Mouse (Mus musculus) G1E (cell line): ENCODE results near the gene Actg1. TPM values are rescaled to one million over a fixed set of nuclear protein-coding genes. Genes with fewer than 3 reads are reported as not detected.

Source experiments
- ATAC-seq: 2 replicates; pipeline ENCODE4 v1.8.0; 2016; ENCODE audit warnings: mild to moderate bottlenecking; ENCODE audit not compliant: insufficient number of reproducible peaks, poor library complexity, low FRiP score, severe bottlenecking; ENCODE audit errors: extremely low read depth
- DNase-seq: peaks from one replicate; pipeline ENCODE4 v3.0.0; 2012; ENCODE audit warnings: low spot score
- H3K27me3 ChIP-seq: 2 replicates; pipeline ENCODE4 v1.6.1; 2012; ENCODE audit warnings: mild to moderate bottlenecking, low read length, inconsistent platforms; ENCODE audit not compliant: insufficient read depth
- H3K36me3 ChIP-seq: replicated peaks from 2 replicates; pipeline ENCODE3; 2012; ENCODE audit warnings: mild to moderate bottlenecking, inconsistent platforms
- H3K4me1 ChIP-seq: 2 replicates; pipeline ENCODE4 v1.6.1; 2012; ENCODE audit warnings: low read depth, low read length, inconsistent platforms, mixed read lengths; ENCODE audit not compliant: insufficient read depth
- H3K4me3 ChIP-seq: 2 replicates; pipeline ENCODE4 v1.5.1; 2012; ENCODE audit warnings: low read depth, mild to moderate bottlenecking, inconsistent platforms, low read length, moderate library complexity, mixed read lengths
- H3K9me3 ChIP-seq: replicated peaks from 2 replicates; pipeline ENCODE4 v1.6.1; 2012; ENCODE audit warnings: inconsistent platforms
- CTCF ChIP-seq: IDR thresholded peaks from 2 replicates; pipeline ENCODE4 v1.5.1; 2012; ENCODE audit warnings: low read depth, low read length, inconsistent platforms, mixed read lengths
- GATA1 ChIP-seq: IDR thresholded peaks from 2 replicates; pipeline ENCODE4 v1.6.1; 2012; ENCODE audit warnings: borderline replicate concordance, low read length, inconsistent platforms, mixed read lengths
- GATA2 ChIP-seq: IDR thresholded peaks from 2 replicates; pipeline ENCODE4 v1.6.1; 2012; ENCODE audit warnings: low read depth, low read length, inconsistent platforms, borderline replicate concordance
- POLR2AphosphoS5 ChIP-seq: IDR thresholded peaks from 2 replicates; pipeline ENCODE4 v1.6.1; 2012; ENCODE audit warnings: low read depth, low read length, inconsistent platforms; ENCODE audit not compliant: insufficient replicate concordance
- TAL1 ChIP-seq: conservative IDR thresholded peaks from 2 replicates; pipeline ENCODE4 v1.6.1; 2012; ENCODE audit warnings: low read depth, low read length, inconsistent platforms, mixed read lengths
- polyA plus RNA-seq: library from polyadenylated mRNA; stranded (reverse); fragments of >175 nt; gene quantifications from 2 replicates; pipeline ENCODE4 v1.2.3, GENCODE M21; 2012
- total RNA-seq, 2 experiments: library from RNA; stranded (forward) in 1 of 2; stranded (reverse) in 1 of 2; fragments of 200-1000 nt in 1 of 2; fragments of >200 nt in 1 of 2; fragmentation: Nextera tagmentation in 1 of 2; gene quantifications; 2 replicates each; pipeline ENCODE4 v1.2.3; 2014 to 2017

Actg1 gene
- total and polyA plus RNA-seq, 3 experiments: 112 to 179 (median 155) TPM

DNA sequence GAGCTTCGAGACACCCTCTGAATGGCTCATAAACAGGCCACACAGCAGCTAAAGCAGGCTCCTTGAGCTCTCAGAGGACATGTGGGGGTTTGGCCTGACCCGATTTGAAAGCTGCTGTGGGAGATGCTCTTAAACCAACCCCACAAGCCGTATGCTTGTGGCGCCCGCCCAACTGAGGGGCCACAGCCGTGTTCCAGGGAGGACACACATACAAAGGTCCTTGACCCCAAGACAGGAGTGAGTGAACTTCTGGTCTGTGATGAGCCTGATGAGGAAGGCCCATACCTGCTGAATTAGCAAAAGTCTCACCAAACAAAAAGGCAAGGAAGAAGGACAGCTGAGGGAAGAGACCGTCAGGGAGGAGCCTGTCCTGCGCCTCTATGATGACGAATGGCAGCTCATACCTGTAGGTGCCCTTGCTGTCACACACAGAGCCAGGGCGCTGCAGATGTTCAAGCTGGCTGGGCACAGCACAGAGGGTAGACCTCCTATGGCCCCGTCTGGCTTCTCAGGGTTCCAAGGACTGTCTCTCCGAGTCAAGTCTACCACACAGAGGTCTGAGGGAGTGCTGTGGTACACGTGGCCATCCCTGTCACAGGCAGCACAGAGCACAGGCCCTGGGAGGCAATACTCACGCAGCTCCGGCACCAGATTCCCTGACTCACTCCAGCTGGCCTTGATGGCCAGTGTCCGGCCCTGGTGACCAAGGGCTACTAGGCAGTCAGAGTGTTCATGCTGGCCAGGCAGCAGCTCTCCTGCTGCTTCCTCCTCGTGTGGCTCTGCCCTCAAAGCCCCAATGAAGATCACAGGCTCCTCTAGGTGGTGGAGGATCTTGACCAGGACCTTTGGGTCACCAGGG lies 28.2 kb upstream of the Actg1 start:
- Histone ChIP-seq H3K9me3 (no peaks in the 10 kb centered on the region), H3K27me3 (no peaks in the 10 kb centered on the region), H3K4me1 (peaks cover 49% of the 10 kb centered on the region), H3K36me3 (peaks cover 89% of the 10 kb centered on the region), H3K4me3 (no peak overlapping the region; the same call in 1 of the 2 replicates)
- TF ChIP-seq GATA2 (no peak), TAL1 (no peak), GATA1 (no peak), POLR2AphosphoS5 (no peak), CTCF (no peak)
- ATAC-seq: no peak
- DNase-seq: no peak

DNA sequence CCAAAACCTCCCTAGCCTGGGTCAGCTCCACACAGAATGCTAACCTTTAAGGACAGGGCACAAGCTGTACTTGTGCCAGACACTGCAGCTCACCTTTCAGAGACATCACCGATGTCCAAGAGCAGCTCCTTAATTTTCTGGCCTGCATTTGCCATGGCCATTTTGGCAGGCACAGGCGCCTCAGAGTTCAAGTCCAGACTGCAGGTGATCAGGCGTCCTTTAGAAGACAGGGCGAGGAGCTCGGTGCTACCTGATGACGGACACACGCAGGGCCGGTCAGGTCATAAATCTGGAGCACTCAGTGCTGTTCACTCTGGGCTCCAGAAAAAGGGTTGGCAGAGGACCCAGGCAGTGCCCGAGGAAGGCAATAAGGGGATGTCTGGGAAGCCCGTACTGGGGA lies 27.0 kb upstream of the Actg1 start:
- H3K4me3 ChIP-seq: no peak overlapping the region
- peaks cover 44% of the 10 kb centered on the region for H3K4me1 ChIP-seq
- DNase-seq: no peak
- H3K36me3 ChIP-seq: peaks cover 89% of the 10 kb centered on the region
- H3K27me3 ChIP-seq: no peaks in the 10 kb centered on the region
- TF ChIP-seq GATA1 (no peak), TAL1 (no peak), CTCF (no peak), POLR2AphosphoS5 (no peak)
- no peak for ATAC-seq
- no peaks in the 10 kb centered on the region for H3K9me3 ChIP-seq

DNA sequence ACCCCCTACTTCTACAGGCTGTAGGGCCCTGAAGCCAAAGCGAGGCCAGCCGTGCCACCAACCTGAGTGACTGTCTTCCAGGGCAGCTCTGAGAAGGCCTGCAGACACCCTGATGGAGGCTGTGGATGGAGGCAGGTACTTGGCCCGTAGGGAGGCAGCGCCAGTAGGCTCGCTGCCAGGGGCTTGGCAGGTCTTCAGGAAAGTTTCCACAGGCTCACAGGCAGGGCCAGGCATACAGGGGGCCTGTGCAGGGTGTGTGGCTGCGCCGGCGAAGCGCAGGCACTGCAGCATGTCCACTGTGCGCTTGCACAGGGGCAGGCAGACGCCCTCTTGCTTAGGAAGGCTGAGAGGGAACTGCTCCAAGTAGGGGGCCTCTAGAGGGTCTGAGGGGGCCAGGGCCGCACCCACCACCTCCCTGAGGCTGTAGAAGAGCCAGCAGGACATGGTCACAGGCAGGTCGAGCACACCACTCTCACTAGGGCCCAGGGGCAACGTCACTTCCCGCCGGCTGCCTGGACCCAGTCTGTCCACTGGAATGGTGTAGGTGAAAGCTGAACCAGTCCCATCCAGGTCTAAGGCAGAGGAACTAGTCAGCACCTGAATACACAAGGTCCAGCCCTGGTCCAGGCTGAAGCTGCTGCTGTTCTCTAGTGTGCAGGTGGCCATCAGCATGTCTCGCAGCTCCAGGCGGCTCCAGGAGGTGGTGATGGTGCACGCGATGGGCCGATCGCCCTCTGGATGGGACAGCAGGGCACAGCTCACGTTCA lies 25.7 kb upstream of the Actg1 start:
- Histone ChIP-seq H3K9me3 (no peaks in the 10 kb centered on the region), H3K4me1 (peaks cover 42% of the 10 kb centered on the region), H3K4me3 (no peak overlapping the region), H3K36me3 (peaks cover 89% of the 10 kb centered on the region), H3K27me3 (no peaks in the 10 kb centered on the region)
- DNase-seq (no peak), ATAC-seq (no peak)
- TF ChIP-seq TAL1 (no peak), POLR2AphosphoS5 (no peak)

DNA sequence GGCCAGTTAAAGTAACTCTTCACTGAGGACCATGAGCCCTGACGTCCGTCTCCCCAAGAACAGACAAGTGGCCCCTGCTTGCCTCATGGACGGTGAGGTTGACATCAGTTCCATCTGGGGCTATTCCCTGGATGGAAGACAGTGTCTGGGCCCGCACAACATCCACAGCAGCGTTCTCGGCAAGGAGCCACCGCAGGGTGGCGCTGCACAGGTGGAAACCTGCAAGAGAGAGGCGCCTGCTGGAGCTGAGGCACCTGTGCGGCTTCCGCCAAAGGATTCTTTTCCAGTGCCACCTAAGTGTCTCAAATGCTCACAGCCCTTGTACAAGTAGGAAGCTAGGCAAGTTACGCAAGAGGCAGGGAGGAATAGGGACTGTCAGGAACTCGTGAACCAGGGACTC lies 24.7 kb upstream of the Actg1 start:
- Histone ChIP-seq H3K36me3 (peaks cover 96% of the 10 kb centered on the region), H3K9me3 (no peaks in the 10 kb centered on the region), H3K4me3 (no peak overlapping the region), H3K4me1 (peaks cover 36% of the 10 kb centered on the region), H3K27me3 (no peaks in the 10 kb centered on the region)
- ATAC-seq (no peak), DNase-seq (no peak)
- TF ChIP-seq POLR2AphosphoS5: no peak
- no peak for TF ChIP-seq GATA1
- no peak for TF ChIP-seq TAL1
- TF ChIP-seq CTCF: no peak
- TF ChIP-seq GATA2: no peak

DNA sequence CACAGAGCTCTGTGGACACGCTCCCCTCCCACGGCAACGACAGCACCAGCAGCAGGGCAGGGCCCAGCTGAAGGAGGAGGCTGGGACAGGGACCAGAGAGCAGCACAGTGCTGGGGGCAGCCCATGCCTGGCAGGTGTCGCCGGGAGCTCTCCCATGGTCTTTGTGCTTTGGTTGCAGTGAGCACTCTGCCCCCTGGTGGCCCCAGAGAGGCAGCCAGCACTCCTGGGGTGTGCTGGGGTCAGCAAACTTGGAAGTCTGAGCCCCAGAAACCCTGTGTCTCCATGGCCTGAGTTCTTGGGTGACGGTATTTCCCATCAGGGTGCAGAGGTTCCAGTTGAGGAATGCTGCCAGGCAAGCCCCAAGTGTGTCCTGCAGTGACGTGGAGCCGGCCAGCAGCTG lies 21.3 kb upstream of the Actg1 start:
- Histone ChIP-seq H3K4me1 (peaks cover 31% of the 10 kb centered on the region), H3K27me3 (peaks cover 15% of the 10 kb centered on the region), H3K4me3 (no peak overlapping the region), H3K36me3 (peaks cover 75% of the 10 kb centered on the region), H3K9me3 (no peaks in the 10 kb centered on the region)
- TF ChIP-seq GATA1 (no peak), CTCF (peak; percentile 39)
- no peak for ATAC-seq
- DNase-seq: peak; percentile 58

DNA sequence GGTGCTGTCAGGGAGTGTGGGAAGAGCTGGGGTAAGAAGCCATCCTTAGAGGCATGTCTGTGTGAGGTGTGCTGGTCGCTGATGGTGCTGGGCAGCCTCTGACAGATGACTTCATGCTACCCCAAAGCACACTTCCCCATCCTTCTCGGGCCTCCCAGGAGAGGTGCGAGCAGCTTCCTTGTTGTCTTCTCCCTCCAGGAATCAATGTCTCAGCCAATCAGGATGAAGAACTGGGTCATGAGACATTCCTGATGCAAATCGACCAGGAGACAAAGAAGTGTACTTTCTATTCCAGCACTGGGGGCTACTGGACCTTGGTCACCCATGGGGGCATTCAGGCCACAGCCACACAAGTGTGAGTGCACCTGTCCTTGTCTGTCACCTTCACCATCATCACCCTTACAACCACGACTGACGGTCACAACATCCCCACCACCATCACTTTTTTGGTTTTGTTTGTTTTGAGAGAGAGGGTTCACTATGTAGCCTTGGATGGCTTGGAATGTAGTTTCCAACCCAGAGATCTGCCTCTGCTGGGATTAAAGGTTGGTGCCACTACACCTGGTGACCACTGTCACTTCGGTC lies 18.2 kb upstream of the Actg1 start:
- H3K4me1 ChIP-seq: peaks cover 27% of the 10 kb centered on the region
- no peak for ATAC-seq
- TF ChIP-seq CTCF (no peak), TAL1 (no peak), POLR2AphosphoS5 (no peak), GATA1 (no peak), GATA2 (no peak)

More for the DNA sequence above, 18.2 kb upstream of the Actg1 start:
- Histone ChIP-seq H3K27me3 (peaks cover 41% of the 10 kb centered on the region), H3K9me3 (no peaks in the 10 kb centered on the region), H3K4me3 (no peak overlapping the region), H3K36me3 (peaks cover 44% of the 10 kb centered on the region)
- DNase-seq: no peak
